In genomic region chr6:53469204-53469603, GRCm38 (mm10) we compare ENCODE assay signal across 32 mouse cellular contexts.
A peak's percentile ranks its signal among the peaks of the same experiment; 100 is the strongest.
DNase-seq lines count a peak whose midpoint lies in the region; ATAC-seq and TF ChIP-seq lines count a peak whose summit lies in the region.
"Had no signal": no experiment of that assay in that cellular context is flagged by ENCODE, and none has a peak within 500 bp of the region (broad histone marks: within the 10 kb centered on the region; RNA-seq: fewer than 3 reads in every experiment).

No protein-coding gene starts in this region.

- no peak for TF ChIP-seq CTCF in stomach, postnatal 0 days (IDR thresholded peaks at IDR 0.05; ENCODE audit: low read depth)

- no peak for TF ChIP-seq EP300 in stomach, postnatal 0 days (optimal IDR thresholded peaks at IDR 0.05)

- WGBS in stomach, embryonic 14.5 days, result 58% methylated on average over 4 of the region's 4 CpGs
- 60% methylated on average over 4 of the region's 4 CpGs for WGBS in stomach, postnatal 0 days
- WGBS in embryonic facial prominence, embryonic 13.5 days, result 20% methylated on average over 4 of the region's 4 CpGs
- 24% methylated on average over 4 of the region's 4 CpGs for WGBS in limb, embryonic 10.5 days
- WGBS in stomach, embryonic 15.5 days, result 66% methylated on average over 4 of the region's 4 CpGs
- 88% methylated on average over 4 of the region's 4 CpGs for WGBS in midbrain, embryonic 13.5 days

- DNase-seq in stomach, postnatal 0 days (ENCODE audit: low spot score), result no peak
- DNase-seq in limb, embryonic 10.5 days (ENCODE audit: low spot score), result no peak
- DNase-seq in left cerebral cortex, postnatal 4 days, result no peak
- DNase-seq: adrenal gland, adult 2 months; cerebellum, adult 9-10 months; cerebellum, postnatal 36 days; gastrocnemius, postnatal 25 days; heart, adult 18-20 months; heart, postnatal 36 days; kidney, adult 11 months; kidney, postnatal 36 days; liver, embryonic 13.5 days; lung, adult 18-20 months; lung, postnatal 4 days; right cerebral cortex, postnatal 4 days; thymus, adult 18-20 months; thymus, postnatal 36 days had no signal

- H3K4me1 ChIP-seq in stomach, embryonic 14.5 days (ENCODE audit: control insufficient read depth, insufficient read depth, low read length), result peaks cover 19% of the 10 kb centered on the region; the same call in 1 of the 2 replicates
- H3K4me1 ChIP-seq in stomach, postnatal 0 days (replicated peaks; ENCODE audit: control insufficient read depth, insufficient read depth), result peaks cover 4% of the 10 kb centered on the region; the same call in 1 of the 2 replicates
- H3K4me1 ChIP-seq in embryonic facial prominence, embryonic 13.5 days, result peaks cover 33% of the 10 kb centered on the region
- H3K4me1 ChIP-seq in limb, embryonic 10.5 days, result peaks cover 38% of the 10 kb centered on the region
- H3K4me1 ChIP-seq in stomach, embryonic 15.5 days, result peaks cover 14% of the 10 kb centered on the region
- no peaks in the 10 kb centered on the region for H3K4me1 ChIP-seq in midbrain, embryonic 13.5 days (replicated peaks)
- H3K4me1 ChIP-seq: liver, embryonic 13.5 days; midbrain, embryonic 12.5 days had no signal

- H3K36me3 ChIP-seq in stomach, embryonic 14.5 days (ENCODE audit: control insufficient read depth, insufficient read depth, low read length), result no peaks in the 10 kb centered on the region
- no peaks in the 10 kb centered on the region for H3K36me3 ChIP-seq in stomach, postnatal 0 days (ENCODE audit: control insufficient read depth, insufficient read depth, low read length)
- H3K36me3 ChIP-seq in embryonic facial prominence, embryonic 13.5 days, result no peaks in the 10 kb centered on the region
- H3K36me3 ChIP-seq in limb, embryonic 10.5 days, result no peaks in the 10 kb centered on the region
- no peaks in the 10 kb centered on the region for H3K36me3 ChIP-seq in stomach, embryonic 15.5 days
- H3K36me3 ChIP-seq in midbrain, embryonic 13.5 days, result no peaks in the 10 kb centered on the region
- H3K36me3 ChIP-seq: embryonic facial prominence, embryonic 12.5 days; hindbrain, embryonic 12.5 days; liver, embryonic 13.5 days; midbrain, embryonic 12.5 days; neural tube, embryonic 13.5 days had no signal

- H3K4me3 ChIP-seq in stomach, embryonic 14.5 days (ENCODE audit: low read depth, low read length), result no peak overlapping the region
- no peak overlapping the region for H3K4me3 ChIP-seq in stomach, postnatal 0 days (ENCODE audit: low read depth, low read length)
- no peak overlapping the region for H3K4me3 ChIP-seq in embryonic facial prominence, embryonic 13.5 days
- no peak overlapping the region for H3K4me3 ChIP-seq in limb, embryonic 10.5 days
- H3K4me3 ChIP-seq in stomach, embryonic 15.5 days (replicated peaks), result no peak overlapping the region
- H3K4me3 ChIP-seq in midbrain, embryonic 13.5 days (replicated peaks), result no peak overlapping the region
- H3K4me3 ChIP-seq: embryonic facial prominence, embryonic 12.5 days; forebrain, embryonic 13.5 days; hindbrain, embryonic 12.5 days; layer of hippocampus, adult 2 months; liver, embryonic 13.5 days; megakaryocyte, embryonic 14.5 days; midbrain, embryonic 12.5 days; neural tube, embryonic 13.5 days had no signal

- peak; percentile 23; the same call in 1 of the 2 replicates for ATAC-seq in stomach, embryonic 14.5 days (ENCODE audit: insufficient number of reproducible peaks, insufficient read depth, low FRiP score, low read depth)
- ATAC-seq in stomach, postnatal 0 days (ENCODE audit: low FRiP score, low TSS enrichment), result no peak
- ATAC-seq in embryonic facial prominence, embryonic 13.5 days (ENCODE audit: insufficient number of reproducible peaks, insufficient read depth, low FRiP score, low TSS enrichment, low read depth), result peak; percentile 20; the same call in 1 of the 2 replicates
- 0 out of 2 replicates have a peak, but pooled peaks have one; percentile 22 for ATAC-seq in stomach, embryonic 15.5 days (ENCODE audit: insufficient read depth, low FRiP score, low read depth)
- no peak for ATAC-seq in erythroblast, adult 5-6 weeks (replicated peaks; ENCODE audit: low FRiP score, poor library complexity, severe bottlenecking)
- ATAC-seq in midbrain, embryonic 13.5 days, result no peak
- ATAC-seq: forebrain, embryonic 13.5 days; hindbrain, postnatal 0 days; lung, postnatal 0 days had no signal

- H3K9ac ChIP-seq in stomach, embryonic 14.5 days (replicated peaks; ENCODE audit: low read depth, low read length), result no peak overlapping the region
- no peak overlapping the region for H3K9ac ChIP-seq in stomach, postnatal 0 days (ENCODE audit: low read length)
- H3K9ac ChIP-seq in embryonic facial prominence, embryonic 13.5 days, result no peak overlapping the region
- no peak overlapping the region for H3K9ac ChIP-seq in stomach, embryonic 15.5 days
- H3K9ac ChIP-seq in midbrain, embryonic 13.5 days (replicated peaks), result no peak overlapping the region
- H3K9ac ChIP-seq: embryonic facial prominence, embryonic 12.5 days; forebrain, embryonic 13.5 days; hindbrain, embryonic 12.5 days; liver, embryonic 13.5 days; midbrain, embryonic 12.5 days; neural tube, embryonic 13.5 days had no signal

- no peaks in the 10 kb centered on the region for H3K9me3 ChIP-seq in stomach, embryonic 14.5 days (ENCODE audit: control insufficient read depth, low read depth, low read length)
- H3K9me3 ChIP-seq in stomach, postnatal 0 days (ENCODE audit: control insufficient read depth, low read length), result no peaks in the 10 kb centered on the region
- no peaks in the 10 kb centered on the region for H3K9me3 ChIP-seq in embryonic facial prominence, embryonic 13.5 days
- no peaks in the 10 kb centered on the region for H3K9me3 ChIP-seq in limb, embryonic 10.5 days (replicated peaks)
- no peaks in the 10 kb centered on the region for H3K9me3 ChIP-seq in stomach, embryonic 15.5 days
- no peaks in the 10 kb centered on the region for H3K9me3 ChIP-seq in midbrain, embryonic 13.5 days
- H3K9me3 ChIP-seq: embryonic facial prominence, embryonic 12.5 days; forebrain, embryonic 13.5 days; hindbrain, embryonic 12.5 days; liver, embryonic 13.5 days; megakaryocyte, embryonic 14.5 days; midbrain, embryonic 12.5 days; neural tube, embryonic 13.5 days had no signal

- no peaks in the 10 kb centered on the region for H3K27me3 ChIP-seq in stomach, embryonic 14.5 days (ENCODE audit: control insufficient read depth, insufficient read depth, low read length)
- H3K27me3 ChIP-seq in stomach, postnatal 0 days (ENCODE audit: control insufficient read depth, insufficient read depth, low read length), result no peaks in the 10 kb centered on the region
- H3K27me3 ChIP-seq in embryonic facial prominence, embryonic 13.5 days, result peaks cover 13% of the 10 kb centered on the region
- H3K27me3 ChIP-seq in limb, embryonic 10.5 days (ENCODE audit: low read depth, poor library complexity, severe bottlenecking), result no peaks in the 10 kb centered on the region
- H3K27me3 ChIP-seq in stomach, embryonic 15.5 days (replicated peaks), result no peaks in the 10 kb centered on the region
- no peaks in the 10 kb centered on the region for H3K27me3 ChIP-seq in midbrain, embryonic 13.5 days
- H3K27me3 ChIP-seq: embryonic facial prominence, embryonic 12.5 days; forebrain, embryonic 13.5 days; hindbrain, embryonic 12.5 days; liver, embryonic 13.5 days; midbrain, embryonic 12.5 days; neural tube, embryonic 13.5 days had no signal

- intact Hi-C loops in left cerebral cortex, postnatal 4 days (cut with DNase I), result no loop called here

- H3K4me2 ChIP-seq in stomach, embryonic 14.5 days (replicated peaks; ENCODE audit: low read depth, low read length), result no peak overlapping the region
- H3K4me2 ChIP-seq in stomach, postnatal 0 days (replicated peaks; ENCODE audit: low read depth), result no peak overlapping the region
- H3K4me2 ChIP-seq in embryonic facial prominence, embryonic 13.5 days, result no peak overlapping the region
- no peak overlapping the region for H3K4me2 ChIP-seq in stomach, embryonic 15.5 days
- no peak overlapping the region for H3K4me2 ChIP-seq in midbrain, embryonic 13.5 days (replicated peaks)
- H3K4me2 ChIP-seq: embryonic facial prominence, embryonic 12.5 days; forebrain, embryonic 13.5 days; heart, embryonic 11.5 days; hindbrain, embryonic 12.5 days; liver, embryonic 13.5 days; midbrain, embryonic 12.5 days; neural tube, embryonic 13.5 days had no signal

- no peak overlapping the region for H3K27ac ChIP-seq in stomach, embryonic 14.5 days (ENCODE audit: low read length)
- H3K27ac ChIP-seq in stomach, postnatal 0 days (replicated peaks), result no peak overlapping the region
- H3K27ac ChIP-seq in embryonic facial prominence, embryonic 13.5 days, result no peak overlapping the region
- peak overlapping the region; percentile 77 for H3K27ac ChIP-seq in limb, embryonic 10.5 days
- H3K27ac ChIP-seq in stomach, embryonic 15.5 days, result no peak overlapping the region
- H3K27ac ChIP-seq in midbrain, embryonic 13.5 days, result no peak overlapping the region
- H3K27ac ChIP-seq: forebrain, embryonic 13.5 days; hindbrain, embryonic 12.5 days; hindbrain, postnatal 0 days; layer of hippocampus, adult 2 months; liver, embryonic 13.5 days; midbrain, embryonic 12.5 days; neural tube, embryonic 13.5 days had no signal

Comparison
In these comparisons a context has a peak if more than half of its experiments do, and no peak if none do; other contexts are left out.
1. ATAC-seq: peak in stomach, embryonic 14.5 days (single experiment), embryonic facial prominence, embryonic 13.5 days (single experiment) and stomach, embryonic 15.5 days (single experiment); none in stomach, postnatal 0 days (single experiment), erythroblast, adult 5-6 weeks (single experiment) and midbrain, embryonic 13.5 days (single experiment).